Mouse (Mus musculus) intestine, embryonic 16.5 days (tissue): ENCODE data around the gene Grid1. TPM values are rescaled to one million over a fixed set of nuclear protein-coding genes. Genes with fewer than 3 reads are reported as not detected.

ENCODE experiments used
- ATAC-seq: fragments of 200-750 bp; cut with Nextera tagmentation; 2 replicates; pipeline ENCODE4 v1.8.0; 2017; ENCODE audit warnings: moderate TSS enrichment, moderate library complexity
- H3K27ac ChIP-seq: fragments of 300-500 bp; sonication (generic); 2 replicates; pipeline ENCODE4 v1.5.1; 2014; ENCODE audit warnings: mild to moderate bottlenecking, low read length
- H3K27me3 ChIP-seq: fragments of 300-500 bp; sonication (generic); replicated peaks from 2 replicates; pipeline ENCODE4 v1.6.1; 2014; ENCODE audit warnings: low read length, control low read depth, mixed read lengths; ENCODE audit not compliant: control insufficient read depth, insufficient read depth
- H3K36me3 ChIP-seq: fragments of 300-500 bp; sonication (generic); 2 replicates; pipeline ENCODE4 v1.6.1; 2014; ENCODE audit warnings: low read length, control low read depth; ENCODE audit not compliant: control insufficient read depth, insufficient read depth
- H3K4me1 ChIP-seq: fragments of 300-500 bp; sonication (generic); 2 replicates; pipeline ENCODE4 v1.6.1; 2014; ENCODE audit warnings: low read length, control low read depth, mixed read lengths; ENCODE audit not compliant: control insufficient read depth, insufficient read depth
- H3K4me2 ChIP-seq: fragments of 300-500 bp; sonication (generic); 2 replicates; pipeline ENCODE4 v1.6.1; 2014; ENCODE audit warnings: low read depth, low read length, control low read depth
- H3K4me3 ChIP-seq: fragments of 300-500 bp; sonication (generic); 2 replicates; pipeline ENCODE4 v1.5.1; 2014; ENCODE audit warnings: mild to moderate bottlenecking, low read length
- H3K9ac ChIP-seq: fragments of 300-500 bp; sonication (generic); 2 replicates; pipeline ENCODE4 v1.6.1; 2014; ENCODE audit warnings: low read depth, low read length
- H3K9me3 ChIP-seq: fragments of 300-500 bp; sonication (generic); 2 replicates; pipeline ENCODE4 v1.6.1; 2016; ENCODE audit warnings: low read length, control low read depth; ENCODE audit not compliant: control insufficient read depth
- WGBS: fragments of 180-500 bp; shearing (Covaris S2); extraction: QIAGEN DNeasy Blood & Tissue Kit; methylation state at CpG from one replicate; pipeline ENCODE4 v1.1.7; 2014; 5-methylcytosine and 5-hydroxymethylcytosine counted together
- polyA plus RNA-seq: library from polyadenylated mRNA; unstranded; fragments of >200 nt; fragmentation: Nextera tagmentation; extraction: Ambion mirVana; gene quantifications from 2 replicates; pipeline ENCODE4 v1.2.1, GENCODE M21; 2015

The Grid1 gene
- polyA plus RNA-seq, 1 experiment from 2014 or later = 0.15 TPM

DNA sequence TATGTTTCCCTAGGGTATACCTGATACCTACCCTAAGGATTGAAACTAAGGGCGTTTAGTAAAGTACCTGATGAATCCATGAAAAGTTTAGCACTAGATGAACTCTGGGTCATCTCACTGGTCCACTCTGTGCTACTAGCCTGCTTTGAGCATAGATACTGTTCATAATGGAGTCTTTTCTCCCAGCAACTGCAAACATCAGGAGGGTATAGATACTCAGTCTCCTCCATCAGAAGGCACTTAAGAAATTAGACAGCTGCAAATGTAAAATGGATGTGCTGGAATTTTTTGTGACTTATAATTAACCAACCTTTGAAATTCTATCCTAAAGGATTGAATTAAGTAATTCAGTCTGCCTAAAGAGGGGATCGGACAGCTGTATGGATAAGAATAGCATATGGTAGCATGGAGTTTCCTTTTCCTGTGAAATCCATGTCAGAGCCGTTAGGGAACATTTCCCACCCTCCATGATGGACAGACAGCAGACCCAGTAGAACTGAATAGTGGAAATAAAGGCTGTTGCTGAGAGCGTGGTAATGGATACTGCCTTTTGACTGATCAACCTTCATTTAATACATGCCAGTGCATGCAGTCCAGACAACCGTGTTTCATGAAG, 303.5 kb downstream of the Grid1 start:
- Histone ChIP-seq H3K27ac (no peak overlapping the region), H3K4me3 (no peak overlapping the region), H3K9me3 (no peaks in the 10 kb centered on the region), H3K27me3 (no peaks in the 10 kb centered on the region), H3K4me2 (no peak overlapping the region), H3K36me3 (no peaks in the 10 kb centered on the region), H3K4me1 (no peaks in the 10 kb centered on the region), H3K9ac (no peak overlapping the region)
- no peak for ATAC-seq
- WGBS = 84% methylated on average over 5 of the region's 5 CpGs

DNA sequence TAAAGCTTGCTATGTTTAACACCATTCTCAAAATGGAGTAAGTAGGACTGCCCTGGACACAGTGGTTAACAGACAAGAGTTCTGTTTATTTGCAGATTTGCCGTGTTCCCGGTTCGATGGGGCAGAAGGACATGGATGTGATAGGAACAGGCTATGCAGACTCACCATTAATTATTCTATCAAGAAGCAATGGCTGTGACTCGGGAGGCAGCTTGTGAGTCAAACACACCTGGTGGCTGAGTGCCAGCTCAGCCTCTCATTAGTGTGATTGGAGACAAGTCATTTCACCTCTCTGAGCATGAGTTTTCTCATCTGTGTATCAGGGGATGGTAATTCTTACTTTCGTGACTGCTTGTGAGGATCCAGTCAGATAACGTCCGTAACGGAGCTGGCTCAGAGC, 307.7 kb downstream of the Grid1 start:
- Histone ChIP-seq H3K4me1 (no peaks in the 10 kb centered on the region), H3K4me2 (no peak overlapping the region), H3K4me3 (no peak overlapping the region), H3K27ac (no peak overlapping the region), H3K36me3 (no peaks in the 10 kb centered on the region), H3K9me3 (no peaks in the 10 kb centered on the region), H3K27me3 (no peaks in the 10 kb centered on the region), H3K9ac (no peak overlapping the region)
- WGBS = 85% methylated on average over 8 of the region's 8 CpGs
- ATAC-seq = no peak

DNA sequence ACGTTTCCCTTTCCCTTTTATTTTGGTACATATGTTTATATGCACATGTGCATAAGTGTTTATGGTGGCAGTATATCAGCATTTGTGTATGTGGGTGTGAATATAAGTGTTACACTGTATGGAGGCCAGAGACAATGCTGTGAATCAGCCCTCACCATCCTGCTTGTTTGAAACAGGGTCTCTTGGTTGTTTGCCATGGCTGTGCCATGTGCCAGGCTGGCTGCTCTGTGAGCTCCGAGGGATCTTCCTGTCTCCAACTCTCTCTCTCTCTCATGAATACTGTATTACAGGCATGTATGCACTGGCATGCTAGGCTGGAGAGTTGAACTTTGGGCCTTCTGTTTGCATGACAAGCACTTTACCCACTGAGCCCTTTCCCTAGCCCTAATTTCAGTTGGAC, 315.1 kb downstream of the Grid1 start:
- no peak overlapping the region for H3K4me2 ChIP-seq
- no peak overlapping the region for H3K27ac ChIP-seq
- 82% methylated on average over 2 of the region's 2 CpGs for WGBS
- no peak overlapping the region for H3K4me3 ChIP-seq
- no peak for ATAC-seq
- H3K36me3 ChIP-seq = no peaks in the 10 kb centered on the region
- H3K9me3 ChIP-seq = no peaks in the 10 kb centered on the region
- H3K9ac ChIP-seq = no peak overlapping the region
- H3K27me3 ChIP-seq = no peaks in the 10 kb centered on the region
- H3K4me1 ChIP-seq = no peaks in the 10 kb centered on the region

DNA sequence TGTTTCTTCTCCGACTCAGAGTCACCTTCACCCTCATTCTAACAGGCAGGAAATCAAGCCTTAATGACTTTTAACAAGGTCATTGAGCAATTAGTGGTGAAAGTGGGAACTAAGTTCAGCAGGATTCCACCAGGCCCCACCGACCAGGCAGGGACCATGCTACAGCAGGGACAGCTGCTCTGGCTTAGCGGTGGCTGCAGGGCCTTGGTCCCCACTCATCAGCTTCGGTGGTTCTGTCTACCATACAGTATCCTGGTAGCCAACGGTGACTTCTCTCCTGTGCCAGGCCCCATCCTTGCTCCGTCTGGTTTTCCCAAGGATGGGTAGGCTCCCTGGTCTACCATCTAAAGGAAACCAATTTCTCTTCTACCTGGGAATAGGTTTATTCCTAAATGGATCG, 318.2 kb downstream of the Grid1 start:
- Histone ChIP-seq H3K27ac (no peak overlapping the region), H3K9ac (no peak overlapping the region)
- 77% methylated on average over 7 of the region's 7 CpGs for WGBS

DNA sequence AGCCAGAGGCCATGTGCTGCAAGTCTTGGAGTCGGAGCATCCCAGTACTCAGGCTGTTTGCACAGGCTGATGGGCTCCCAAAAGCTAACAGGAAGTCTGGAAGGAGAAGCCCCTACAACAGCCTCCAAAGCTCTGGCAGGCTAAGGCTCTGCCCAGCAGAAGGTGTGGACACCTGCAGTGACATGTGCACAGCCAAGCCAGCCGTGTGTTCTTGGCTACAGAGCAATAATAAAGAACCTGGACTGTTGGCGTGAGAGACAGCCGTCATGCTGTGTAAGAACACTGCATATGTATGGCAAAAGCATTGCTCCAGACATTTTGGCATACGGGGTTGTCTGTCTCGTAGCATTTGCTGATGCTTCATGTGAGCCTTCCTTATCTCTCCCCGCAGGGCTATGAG, 319.9 kb downstream of the Grid1 start:
- no peak for ATAC-seq
- Histone ChIP-seq H3K27ac (no peak overlapping the region), H3K4me1 (no peaks in the 10 kb centered on the region), H3K4me2 (no peak overlapping the region), H3K9ac (no peak overlapping the region), H3K36me3 (no peaks in the 10 kb centered on the region), H3K9me3 (no peaks in the 10 kb centered on the region), H3K27me3 (no peaks in the 10 kb centered on the region), H3K4me3 (no peak overlapping the region)
- 71% methylated on average over 7 of the region's 7 CpGs for WGBS

More for the DNA sequence above, 318.2 kb downstream of the Grid1 start:
- ATAC-seq = no peak
- Histone ChIP-seq H3K36me3 (no peaks in the 10 kb centered on the region), H3K27me3 (no peaks in the 10 kb centered on the region), H3K4me1 (no peaks in the 10 kb centered on the region), H3K9me3 (no peaks in the 10 kb centered on the region), H3K4me2 (no peak overlapping the region), H3K4me3 (no peak overlapping the region)

DNA sequence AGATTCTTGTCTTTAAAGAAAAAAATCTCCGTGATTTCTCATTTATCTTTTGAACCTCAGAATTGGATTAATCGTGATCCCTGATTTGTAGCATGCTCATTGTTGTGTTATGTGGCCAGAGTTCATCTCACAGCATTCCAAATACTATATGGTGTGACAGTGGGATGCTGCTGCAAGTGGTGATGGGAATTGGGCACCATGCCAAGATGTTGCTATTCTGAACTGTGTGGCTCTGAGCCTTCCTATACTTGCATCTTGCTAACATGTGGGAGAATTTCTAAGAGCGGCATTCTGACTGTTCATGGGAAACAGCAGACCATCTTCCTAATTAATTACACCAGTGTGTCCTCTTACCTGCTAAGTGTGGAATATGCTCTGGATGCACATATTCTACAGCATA, 332.5 kb downstream of the Grid1 start:
- no peak overlapping the region for H3K9ac ChIP-seq
- WGBS = 86% methylated on average over 3 of the region's 3 CpGs
- no peaks in the 10 kb centered on the region for H3K36me3 ChIP-seq
- H3K4me2 ChIP-seq = no peak overlapping the region
- H3K9me3 ChIP-seq = no peaks in the 10 kb centered on the region
- no peaks in the 10 kb centered on the region for H3K4me1 ChIP-seq
- H3K4me3 ChIP-seq = no peak overlapping the region
- H3K27ac ChIP-seq = no peak overlapping the region
- H3K27me3 ChIP-seq = no peaks in the 10 kb centered on the region
- no peak for ATAC-seq

DNA sequence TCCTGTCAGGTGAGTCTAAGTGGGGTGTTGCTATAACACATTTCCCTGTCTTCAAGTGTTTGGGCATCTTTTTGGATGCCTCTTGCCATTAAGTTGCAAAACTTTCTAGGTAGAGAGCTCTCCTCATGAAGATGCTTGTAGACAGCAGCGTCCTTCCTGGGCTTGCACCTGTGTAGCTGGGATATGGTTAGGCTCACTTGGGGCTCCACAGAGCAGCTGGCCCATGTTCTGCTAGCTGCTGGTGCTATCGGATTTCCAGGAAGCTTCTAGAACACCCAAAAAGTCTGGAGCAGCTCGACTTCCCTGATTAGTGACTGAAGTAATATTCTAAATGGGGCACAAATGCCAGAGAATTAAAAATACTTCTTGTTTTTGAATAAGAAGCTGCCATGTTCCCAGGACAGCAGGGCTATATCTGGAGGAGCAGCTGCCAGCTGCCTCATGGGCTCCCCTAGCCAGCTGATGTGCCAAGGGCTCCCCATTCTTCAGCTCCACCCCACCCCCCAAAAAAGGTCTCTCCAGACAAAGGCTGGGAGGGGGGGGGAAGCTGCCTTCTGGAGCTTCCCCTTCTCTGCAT, 333.9 kb downstream of the Grid1 start:
- Histone ChIP-seq H3K9me3 (no peaks in the 10 kb centered on the region), H3K27me3 (no peaks in the 10 kb centered on the region), H3K36me3 (no peaks in the 10 kb centered on the region), H3K9ac (no peak overlapping the region), H3K4me3 (no peak overlapping the region), H3K4me1 (no peaks in the 10 kb centered on the region), H3K27ac (no peak overlapping the region), H3K4me2 (no peak overlapping the region)
- no peak for ATAC-seq
- WGBS = 68% methylated on average over 3 of the region's 3 CpGs

DNA sequence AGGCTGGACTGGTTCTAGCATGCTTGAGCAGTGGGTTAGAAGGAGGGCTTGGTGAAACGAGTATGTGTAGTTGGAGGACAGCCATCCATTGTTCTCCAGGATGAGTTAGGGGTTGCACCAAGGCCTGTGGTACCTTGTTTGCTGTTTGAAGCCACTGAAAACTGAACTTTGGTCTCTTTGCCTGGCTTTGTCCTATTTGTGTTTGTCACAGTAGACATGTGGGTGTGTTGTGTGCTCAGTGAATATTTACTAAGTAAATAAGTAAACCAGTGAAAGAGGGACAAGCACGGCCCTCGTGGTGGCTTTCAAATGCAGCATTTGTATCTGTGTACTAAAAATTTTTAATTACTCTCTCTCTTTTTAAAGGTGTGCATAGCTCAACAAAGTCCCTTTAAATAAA, 334.5 kb downstream of the Grid1 start:
- Histone ChIP-seq H3K27me3 (no peaks in the 10 kb centered on the region), H3K4me2 (no peak overlapping the region), H3K4me1 (no peaks in the 10 kb centered on the region), H3K9ac (no peak overlapping the region), H3K4me3 (no peak overlapping the region), H3K9me3 (no peaks in the 10 kb centered on the region), H3K36me3 (no peaks in the 10 kb centered on the region), H3K27ac (no peak overlapping the region)
- ATAC-seq = no peak
- WGBS = 37% methylated on average over 3 of the region's 3 CpGs

DNA sequence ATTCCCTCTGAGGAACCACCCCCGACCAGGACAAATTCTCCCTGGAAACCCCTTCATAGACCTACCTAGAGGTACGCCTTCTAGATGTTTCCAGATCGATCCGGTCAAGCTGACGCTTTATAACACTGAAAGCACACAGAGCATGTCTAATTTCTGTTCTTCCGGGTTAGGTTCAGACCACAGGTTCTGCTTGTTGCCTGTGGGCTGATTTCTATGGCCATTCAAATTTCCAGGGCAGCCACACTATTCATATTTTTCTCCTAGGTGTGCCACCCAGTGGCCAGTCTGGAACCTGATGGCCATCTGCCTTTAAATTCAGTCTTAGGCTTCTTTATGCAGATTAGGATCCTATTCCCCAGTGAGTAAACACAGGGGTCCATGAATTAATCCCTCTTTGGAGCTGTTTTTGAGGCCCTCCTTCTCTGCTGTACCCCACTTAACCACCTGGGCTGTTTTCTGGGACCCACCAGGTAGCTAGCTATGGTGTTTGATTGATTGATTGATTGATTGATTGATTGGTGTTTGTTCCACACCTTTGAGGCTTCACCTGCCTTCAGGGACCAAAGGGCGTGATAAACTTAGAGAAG, 337.3 kb downstream of the Grid1 start:
- no peak overlapping the region for H3K9ac ChIP-seq
- no peak overlapping the region for H3K4me2 ChIP-seq
- no peaks in the 10 kb centered on the region for H3K27me3 ChIP-seq
- H3K4me3 ChIP-seq = no peak overlapping the region
- no peaks in the 10 kb centered on the region for H3K4me1 ChIP-seq
- no peaks in the 10 kb centered on the region for H3K36me3 ChIP-seq
- ATAC-seq = no peak
- H3K27ac ChIP-seq = no peak overlapping the region
- 80% methylated on average over 7 of the region's 7 CpGs for WGBS
- H3K9me3 ChIP-seq = no peaks in the 10 kb centered on the region

DNA sequence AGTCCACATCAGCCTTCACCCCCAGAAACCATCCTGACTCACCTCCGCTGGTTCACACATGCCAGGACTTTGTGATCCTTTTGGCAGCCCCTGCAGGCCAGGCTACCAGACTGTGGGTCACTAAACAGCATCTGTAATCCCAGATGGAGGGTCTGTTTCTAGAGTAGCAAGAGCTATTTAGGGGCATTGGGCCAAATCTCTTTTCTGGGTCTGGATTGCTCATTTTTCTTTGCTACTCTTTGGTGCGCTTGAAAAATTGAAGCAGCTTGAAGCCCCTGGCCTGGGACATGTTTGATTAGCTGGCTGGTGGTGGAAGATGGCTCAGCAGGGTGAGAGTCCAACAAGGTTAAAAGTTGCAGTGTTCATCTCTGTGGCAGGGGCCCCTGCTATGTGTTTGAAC, 339.4 kb downstream of the Grid1 start:
- no peak overlapping the region for H3K27ac ChIP-seq
- no peak for ATAC-seq
- no peaks in the 10 kb centered on the region for H3K36me3 ChIP-seq
- no peaks in the 10 kb centered on the region for H3K9me3 ChIP-seq
- no peaks in the 10 kb centered on the region for H3K4me1 ChIP-seq
- 83% methylated on average over 2 of the region's 2 CpGs for WGBS
- no peaks in the 10 kb centered on the region for H3K27me3 ChIP-seq
- no peak overlapping the region for H3K4me2 ChIP-seq
- no peak overlapping the region for H3K4me3 ChIP-seq
- H3K9ac ChIP-seq = no peak overlapping the region
